33 mouse cellular contexts compared by ENCODE assay signal in the genomic region with DNA sequence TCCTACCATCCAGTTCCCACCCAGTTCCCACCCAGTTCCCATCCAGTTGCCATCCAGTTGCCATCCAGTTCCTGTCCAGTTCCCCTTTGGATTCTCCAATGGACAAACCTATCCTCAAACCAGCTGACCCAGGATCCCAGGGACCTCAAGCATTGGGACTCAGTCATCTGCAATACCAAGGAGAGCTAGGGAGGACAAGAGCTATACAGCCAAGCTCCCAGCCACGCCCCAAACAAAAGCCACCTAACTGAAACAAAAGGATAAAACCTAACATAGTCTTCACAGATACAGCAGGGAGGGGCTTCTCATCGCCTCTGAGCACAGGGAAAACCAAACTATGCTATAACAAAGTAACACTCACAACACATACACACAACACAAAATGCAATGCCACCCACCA.
"Had no signal": no experiment of that assay in that cellular context is flagged by ENCODE, and none has a peak within 500 bp of the region (broad histone marks: within the 10 kb centered on the region; RNA-seq: fewer than 3 reads in every experiment).

No protein-coding gene starts in this region.

- H3K4me1 ChIP-seq: hindbrain, embryonic 10.5 days; hindbrain, embryonic 12.5 days; hindbrain, embryonic 13.5 days; hindbrain, embryonic 15.5 days had no signal

- H3K9me3 ChIP-seq: heart, embryonic 12.5 days; heart, embryonic 13.5 days; heart, embryonic 15.5 days; hindbrain, embryonic 10.5 days; hindbrain, embryonic 12.5 days; hindbrain, embryonic 13.5 days; hindbrain, embryonic 15.5 days; intestine, embryonic 15.5 days; kidney, embryonic 15.5 days had no signal

- ATAC-seq: hindbrain, embryonic 16.5 days; hindbrain, postnatal 0 days; intestine, embryonic 15.5 days; intestine, embryonic 16.5 days; intestine, postnatal 0 days had no signal

- H3K27ac ChIP-seq: heart, embryonic 13.5 days; heart, embryonic 15.5 days; hindbrain, embryonic 10.5 days; hindbrain, embryonic 12.5 days; hindbrain, embryonic 13.5 days; hindbrain, embryonic 14.5 days; hindbrain, embryonic 15.5 days; hindbrain, postnatal 0 days; intestine, embryonic 15.5 days; kidney, embryonic 15.5 days; kidney, postnatal 0 days; layer of hippocampus, adult 2 months; left cerebral cortex, adult 2 months had no signal

- H3K4me2 ChIP-seq: heart, embryonic 12.5 days; heart, embryonic 13.5 days; heart, embryonic 15.5 days; hindbrain, embryonic 12.5 days; hindbrain, embryonic 13.5 days; hindbrain, embryonic 14.5 days; hindbrain, embryonic 15.5 days; intestine, embryonic 15.5 days; kidney, embryonic 15.5 days had no signal

- H3K36me3 ChIP-seq: heart, embryonic 12.5 days; heart, embryonic 13.5 days; heart, embryonic 15.5 days; hindbrain, embryonic 10.5 days; hindbrain, embryonic 12.5 days; hindbrain, embryonic 13.5 days; hindbrain, embryonic 15.5 days; intestine, embryonic 15.5 days; kidney, embryonic 15.5 days had no signal

- H3K4me3 ChIP-seq: heart, embryonic 12.5 days; heart, embryonic 13.5 days; heart, embryonic 15.5 days; hindbrain, embryonic 10.5 days; hindbrain, embryonic 12.5 days; hindbrain, embryonic 13.5 days; hindbrain, embryonic 15.5 days; intestine, embryonic 15.5 days; kidney, embryonic 15.5 days; layer of hippocampus, adult 2 months; left cerebral cortex, adult 2 months had no signal

- DNase-seq: heart, postnatal 10 days; heart, postnatal 14 days; heart, postnatal 36 days; heart, postnatal 4 days; kidney, adult 11 months; kidney, adult 18-20 months; kidney, adult 2 months; kidney, adult 8-10 months; kidney, adult 9 months; kidney, postnatal 10 days; kidney, postnatal 14 days; kidney, postnatal 25 days; kidney, postnatal 36 days; kidney, postnatal 4 days; layer of hippocampus, adult 9-11 months; layer of hippocampus, postnatal 36 days had no signal

- H3K27me3 ChIP-seq: heart, embryonic 12.5 days; heart, embryonic 15.5 days; hindbrain, embryonic 12.5 days; hindbrain, embryonic 13.5 days; hindbrain, embryonic 15.5 days; intestine, embryonic 15.5 days; kidney, embryonic 15.5 days had no signal

- H3K9ac ChIP-seq: heart, embryonic 12.5 days; heart, embryonic 13.5 days; heart, embryonic 15.5 days; hindbrain, embryonic 12.5 days; hindbrain, embryonic 13.5 days; hindbrain, embryonic 14.5 days; hindbrain, embryonic 15.5 days; intestine, embryonic 15.5 days; kidney, embryonic 15.5 days had no signal
